Mouse (Mus musculus): ENCODE data around the gene Cib1. TPM values are rescaled to one million over a fixed set of nuclear protein-coding genes. Genes with fewer than 3 reads are reported as not detected.

Cib1 gene
- total and polyA plus RNA-seq, 3 experiments: 84.5 to 145 TPM; not detected in 1

GRCm38 (mm10) chr7:80213604-80214003 is 19.0 kb downstream of the Cib1 start:
- H3K27ac ChIP-seq (ENCODE audit: control insufficient read depth, low read depth, low read length): no peak overlapping the region
- H3K9ac ChIP-seq (ENCODE audit: control insufficient read depth, low read depth, low read length, poor library complexity, severe bottlenecking): no peak overlapping the region
- DNase-seq (ENCODE audit: low read depth, low spot score): no peak
- TF ChIP-seq POLR2AphosphoS5 (IDR thresholded peaks at IDR 0.05; ENCODE audit: borderline replicate concordance, low read depth, low read length): no peak
- no peak for TF ChIP-seq UBTF (IDR thresholded peaks at IDR 0.05; ENCODE audit: borderline replicate concordance, insufficient read depth, low read depth, low read length)
- TF ChIP-seq TAL1 (IDR thresholded peaks at IDR 0.05; ENCODE audit: low read length): no peak
- no peak for TF ChIP-seq USF1 (IDR thresholded peaks at IDR 0.05; ENCODE audit: low read depth, low read length)
- TF ChIP-seq KAT2A (conservative IDR thresholded peaks at IDR 0.05; ENCODE audit: low read depth, low read length): no peak
- peaks cover 5 to 15% of the 10 kb centered on the region in 2 experiments; a peak in 3 of 4 replicates for H3K36me3 ChIP-seq (ENCODE audit: control insufficient read depth in 1 of 2, insufficient read depth in 2 of 2, low read length in 2 of 2)
- H3K79me2 ChIP-seq (ENCODE audit: control insufficient read depth, insufficient read depth, low read length, poor library complexity): peaks cover 22% of the 10 kb centered on the region
- no peak overlapping the region for H3K4me3 ChIP-seq (ENCODE audit: control insufficient read depth in 1 of 2, insufficient read depth in 1 of 2, low read depth in 2 of 2, low read length in 2 of 2)
- H3K27me3 ChIP-seq (ENCODE audit: control insufficient read depth in 1 of 2, insufficient read depth in 2 of 2, low read length in 2 of 2): no peaks in the 10 kb centered on the region
- no peaks in the 10 kb centered on the region for H3K9me3 ChIP-seq (replicated peaks; ENCODE audit: insufficient read depth, low read length)
- peaks cover 10 to 21% of the 10 kb centered on the region in 2 experiments for H3K4me1 ChIP-seq (ENCODE audit: control insufficient read depth in 1 of 2, insufficient read depth in 2 of 2, low read length in 2 of 2)

DNA sequence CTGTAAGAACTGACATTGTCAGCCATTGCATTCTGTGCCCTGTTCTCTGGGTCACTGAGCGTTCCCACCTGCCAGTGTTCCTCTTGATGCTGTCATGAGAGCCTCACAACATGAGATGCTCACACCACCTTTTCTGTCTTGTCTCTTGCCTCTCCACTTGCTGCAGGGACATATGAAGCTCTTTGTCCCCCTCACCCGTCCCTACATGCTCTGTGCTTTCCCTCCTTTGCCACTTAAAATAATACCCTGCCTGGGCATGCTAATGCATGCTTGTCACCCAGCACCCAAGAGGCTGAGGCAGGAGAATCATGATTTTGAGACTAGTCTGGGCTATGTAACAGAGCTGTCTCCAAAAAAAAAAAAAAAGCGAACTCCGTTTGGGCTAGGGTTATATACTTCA is 21.6 kb downstream of the Cib1 start:
- TF ChIP-seq ZMIZ1 (IDR thresholded peaks at IDR 0.05; ENCODE audit: low read depth, low read length) (no peak), ZNF384 (IDR thresholded peaks at IDR 0.05; ENCODE audit: low read depth, low read length) (0 out of 2 replicates have a peak, but pooled peaks have one; percentile 27), TBP (IDR thresholded peaks at IDR 0.05; ENCODE audit: low read depth, low read length) (no peak), JUND (IDR thresholded peaks at IDR 0.05; ENCODE audit: low read depth, low read length) (no peak), CHD2 (IDR thresholded peaks at IDR 0.05; ENCODE audit: low read length) (no peak), TCF12 (IDR thresholded peaks at IDR 0.05; ENCODE audit: low read depth, low read length) (no peak), NELFE (IDR thresholded peaks at IDR 0.05; ENCODE audit: low read depth, low read length) (no peak), POLR2AphosphoS5 (IDR thresholded peaks at IDR 0.05; ENCODE audit: borderline replicate concordance, low read depth, low read length) (no peak)

GRCm38 (mm10) chr7:80209669-80210068 is 22.9 kb downstream of the Cib1 start:
- Histone ChIP-seq H3K36me3 (ENCODE audit: control insufficient read depth in 1 of 2, insufficient read depth in 2 of 2, low read length in 2 of 2) (peaks cover 1 to 49% of the 10 kb centered on the region in 2 experiments; a peak in 3 of 4 replicates), H3K4me1 (ENCODE audit: control insufficient read depth in 1 of 2, insufficient read depth in 2 of 2, low read length in 2 of 2) (peaks cover 23 to 60% of the 10 kb centered on the region in 2 experiments), H3K4me3 (ENCODE audit: control insufficient read depth in 1 of 2, insufficient read depth in 1 of 2, low read depth in 2 of 2, low read length in 2 of 2) (peak overlapping the region; percentile 40 to 42)
- TF ChIP-seq TAL1 (IDR thresholded peaks at IDR 0.05; ENCODE audit: low read length) (no peak), NELFE (IDR thresholded peaks at IDR 0.05; ENCODE audit: low read depth, low read length) (peak; percentile 58), ZMIZ1 (IDR thresholded peaks at IDR 0.05; ENCODE audit: low read depth, low read length) (peak; percentile 50; the same call in 1 of the 2 replicates), POLR2A (IDR thresholded peaks at IDR 0.05; ENCODE audit: control insufficient read depth in 1 of 2, insufficient read depth in 1 of 2, low read depth in 1 of 2, low read length in 2 of 2, poor library complexity in 1 of 2) (peak in 1 of 2 experiments; percentile 45; a peak in 1 of 4 replicates), ETS1 (IDR thresholded peaks at IDR 0.05; ENCODE audit: low read depth, low read length) (peak; percentile 82), HCFC1 (IDR thresholded peaks at IDR 0.05; ENCODE audit: low read depth, low read length) (peak; percentile 69), CHD2 (IDR thresholded peaks at IDR 0.05; ENCODE audit: low read length) (0 out of 2 replicates have a peak, but pooled peaks have one; percentile 13), TCF12 (IDR thresholded peaks at IDR 0.05; ENCODE audit: low read depth, low read length) (peak; percentile 62), ZNF384 (IDR thresholded peaks at IDR 0.05; ENCODE audit: low read depth, low read length) (peak; percentile 97), TBP (IDR thresholded peaks at IDR 0.05; ENCODE audit: low read depth, low read length) (peak; percentile 68), CHD1 (IDR thresholded peaks at IDR 0.05; ENCODE audit: low read depth, low read length) (0 out of 2 replicates have a peak, but pooled peaks have one; percentile 70), E2F4 (IDR thresholded peaks at IDR 0.05; ENCODE audit: borderline replicate concordance, low read depth, low read length) (no peak), USF2 (IDR thresholded peaks at IDR 0.05; ENCODE audit: borderline replicate concordance in 1 of 2, insufficient read depth in 1 of 2, low read depth in 1 of 2, low read length in 2 of 2) (no peak), ZKSCAN1 (IDR thresholded peaks at IDR 0.05; ENCODE audit: low read depth, low read length) (no peak), ELF1 (IDR thresholded peaks at IDR 0.05; ENCODE audit: low read depth, low read length) (peak; percentile 53; the same call in 1 of the 2 replicates), RAD21 (IDR thresholded peaks at IDR 0.05; ENCODE audit: low read depth, low read length) (no peak; the same call in 1 of the 2 replicates), RCOR1 (IDR thresholded peaks at IDR 0.05; ENCODE audit: low read depth, low read length) (peak; percentile 69), MAX (IDR thresholded peaks at IDR 0.05; ENCODE audit: low read length) (peak; percentile 69), MYC (IDR thresholded peaks at IDR 0.05; ENCODE audit: low read depth, low read length) (peak; percentile 90)

More for the DNA sequence above, 21.6 kb downstream of the Cib1 start:
- no peak overlapping the region for H3K9ac ChIP-seq (ENCODE audit: control insufficient read depth, low read depth, low read length, poor library complexity, severe bottlenecking)
- no peak overlapping the region for H3K27ac ChIP-seq (ENCODE audit: control insufficient read depth, low read depth, low read length)
- H3K36me3 ChIP-seq (ENCODE audit: control insufficient read depth in 1 of 2, insufficient read depth in 2 of 2, low read length in 2 of 2): peaks cover 1 to 40% of the 10 kb centered on the region in 2 experiments; a peak in 3 of 4 replicates
- peaks cover 38% of the 10 kb centered on the region for H3K79me2 ChIP-seq (ENCODE audit: control insufficient read depth, insufficient read depth, low read length, poor library complexity)
- peaks cover 20 to 47% of the 10 kb centered on the region in 2 experiments for H3K4me1 ChIP-seq (ENCODE audit: control insufficient read depth in 1 of 2, insufficient read depth in 2 of 2, low read length in 2 of 2)
- DNase-seq (ENCODE audit: low read depth, low spot score): no peak
- H3K4me3 ChIP-seq (ENCODE audit: control insufficient read depth in 1 of 2, insufficient read depth in 1 of 2, low read depth in 2 of 2, low read length in 2 of 2): no peak overlapping the region
- H3K27me3 ChIP-seq (ENCODE audit: control insufficient read depth in 1 of 2, insufficient read depth in 2 of 2, low read length in 2 of 2): no peaks in the 10 kb centered on the region
- no peaks in the 10 kb centered on the region for H3K9me3 ChIP-seq (replicated peaks; ENCODE audit: insufficient read depth, low read length)

More at GRCm38 (mm10) chr7:80209669-80210068, 22.9 kb downstream of the Cib1 start:
- H3K79me2 ChIP-seq (ENCODE audit: control insufficient read depth, insufficient read depth, low read length, poor library complexity): peaks cover 48% of the 10 kb centered on the region
- DNase-seq (ENCODE audit: low read depth, low spot score): peak; percentile 90
- H3K9ac ChIP-seq (ENCODE audit: control insufficient read depth, low read depth, low read length, poor library complexity, severe bottlenecking): peak overlapping the region; percentile 75
- H3K27ac ChIP-seq (ENCODE audit: control insufficient read depth, low read depth, low read length): peak overlapping the region; percentile 100
- H3K9me3 ChIP-seq (replicated peaks; ENCODE audit: insufficient read depth, low read length): no peaks in the 10 kb centered on the region
- no peaks in the 10 kb centered on the region for H3K27me3 ChIP-seq (ENCODE audit: control insufficient read depth in 1 of 2, insufficient read depth in 2 of 2, low read length in 2 of 2)
